Mouse (Mus musculus) heart, adult 11 months (tissue): ENCODE results near the gene Tmem26.

Experiments
- DNase-seq: peaks from one replicate; pipeline ENCODE4 v3.0.0; 2022

Tmem26 gene

DNA sequence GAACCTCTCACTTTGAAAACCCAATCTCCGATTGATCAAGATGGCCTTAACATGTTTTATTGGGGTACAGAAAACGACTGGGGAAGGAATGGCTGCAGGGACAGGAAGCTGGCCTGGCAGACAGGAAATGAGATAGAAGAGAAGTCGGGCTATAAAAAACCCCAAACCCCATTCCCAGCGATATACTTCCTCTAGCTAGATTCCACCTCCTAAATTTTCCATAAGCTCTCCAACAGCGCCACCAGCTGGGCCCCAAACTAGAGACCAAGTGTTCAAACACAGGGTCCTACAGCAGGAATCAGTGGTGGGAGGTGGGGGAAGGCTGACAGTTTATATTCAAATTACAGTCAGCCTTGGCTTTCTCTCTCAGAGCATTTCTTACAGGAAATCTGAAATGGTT, 35.8 kb downstream of the Tmem26 start:
- peak; percentile 89 for DNase-seq

DNA sequence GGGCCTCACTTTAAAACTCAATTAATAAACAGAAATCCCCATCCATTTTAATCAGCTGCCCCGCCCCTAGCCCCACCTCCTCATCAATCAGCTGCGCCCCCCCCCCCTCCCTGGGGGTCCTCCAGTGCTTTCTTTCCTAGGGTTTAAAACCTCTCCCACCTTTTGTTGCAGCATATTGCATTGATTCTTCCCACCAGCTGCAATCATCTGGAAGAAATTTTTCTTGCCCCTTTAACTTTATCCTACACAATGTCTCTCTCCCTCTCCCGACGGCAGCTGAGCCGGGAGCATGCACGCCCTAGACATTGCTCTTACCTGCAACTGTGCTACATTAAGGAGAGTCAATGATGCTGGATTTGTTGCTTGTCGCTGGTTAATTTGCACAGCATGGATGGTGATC, 36.3 kb downstream of the Tmem26 start:
- DNase-seq: no peak

DNA sequence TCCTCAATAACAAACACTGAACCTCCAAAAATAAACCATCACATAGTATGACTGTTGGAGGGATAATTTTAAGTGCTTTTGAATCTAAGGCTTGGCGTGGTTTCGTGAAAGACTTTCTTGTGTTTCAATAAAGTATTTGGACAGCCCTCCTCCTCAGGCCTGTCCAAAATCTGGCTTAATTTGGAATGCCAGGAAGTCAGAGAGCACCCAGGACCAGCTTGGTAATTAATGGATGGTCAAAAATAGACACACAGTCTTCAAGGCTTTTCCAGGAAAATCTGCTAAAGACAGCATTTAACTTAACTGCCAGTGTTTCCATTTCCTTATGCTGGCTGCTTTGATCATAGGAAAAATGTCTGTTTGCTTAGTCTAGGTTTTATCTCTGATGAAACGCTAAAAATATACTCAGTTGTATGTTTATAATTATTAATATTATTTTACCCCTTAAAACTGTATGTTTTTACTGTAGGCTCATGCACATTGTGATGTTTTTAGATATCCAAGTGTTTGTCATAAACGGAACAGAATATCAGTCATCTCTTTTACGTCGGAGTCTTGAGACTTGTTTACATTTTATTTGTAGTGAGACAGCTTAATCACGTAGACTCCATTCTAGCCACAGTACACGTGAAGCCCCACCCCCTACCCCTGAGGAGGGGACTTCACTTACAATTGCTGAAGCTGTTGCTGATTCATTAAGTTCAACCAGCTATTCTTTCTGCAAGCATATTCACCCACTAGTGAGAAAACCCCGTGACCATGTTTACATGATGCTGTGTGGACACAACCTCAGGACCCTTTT, 57.8 kb downstream of the Tmem26 start:
- no peak for DNase-seq

DNA sequence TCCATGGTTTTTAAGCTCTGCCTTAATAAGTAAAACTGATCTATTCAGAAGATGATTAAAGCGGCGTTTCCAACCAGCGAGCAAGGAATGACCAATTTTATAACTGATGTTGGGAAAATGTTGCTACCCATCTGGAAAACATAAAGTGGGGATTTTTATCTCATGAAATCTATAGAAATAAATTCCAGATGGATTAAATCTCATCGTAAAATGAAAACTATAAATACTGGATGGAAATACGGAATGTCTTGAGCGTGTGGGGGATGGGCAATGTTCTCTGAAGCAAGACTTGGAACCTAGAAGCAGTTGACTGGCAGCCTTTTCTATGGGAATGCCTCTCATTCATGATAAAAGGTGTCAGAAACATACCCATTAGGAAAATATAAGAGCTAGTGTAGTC, 59.3 kb downstream of the Tmem26 start:
- DNase-seq: no peak

DNA sequence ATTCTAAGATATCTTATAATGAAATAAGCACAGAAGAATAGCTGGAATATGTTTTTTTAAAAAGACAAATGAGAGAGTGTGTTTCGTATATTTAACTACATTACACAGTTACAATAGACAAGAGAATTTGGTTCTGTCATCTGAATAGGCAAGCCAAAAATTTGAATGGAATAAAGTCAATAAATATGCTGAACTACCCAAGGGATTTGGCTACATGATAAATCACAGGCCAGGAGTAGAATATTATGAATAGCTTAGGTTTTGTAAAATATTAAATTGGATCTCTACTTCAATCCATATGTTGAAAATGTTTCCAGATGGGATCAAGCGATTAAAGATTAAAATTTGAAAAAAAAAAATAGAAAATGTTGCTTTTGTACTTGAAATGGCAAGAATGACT, 60.4 kb downstream of the Tmem26 start:
- DNase-seq: no peak

DNA sequence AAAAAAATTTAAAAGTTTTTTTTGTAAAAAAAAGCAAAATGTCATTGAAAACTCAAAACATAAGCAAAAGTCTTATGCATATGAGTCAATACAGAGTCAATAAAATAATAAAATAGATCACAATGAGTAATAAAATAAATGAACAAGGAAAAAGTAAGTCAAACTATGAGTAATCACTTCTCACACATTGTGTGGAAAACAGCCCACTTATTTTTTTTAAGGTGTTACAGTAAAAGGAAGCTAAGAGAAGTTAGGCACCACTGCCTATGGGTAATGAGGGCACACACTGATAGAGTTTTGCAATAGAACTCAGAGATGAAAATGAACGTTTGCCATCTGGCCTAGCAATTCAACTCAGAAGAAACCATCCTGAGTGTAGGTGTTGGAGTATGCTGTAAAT, 61.0 kb downstream of the Tmem26 start:
- no peak for DNase-seq

DNA sequence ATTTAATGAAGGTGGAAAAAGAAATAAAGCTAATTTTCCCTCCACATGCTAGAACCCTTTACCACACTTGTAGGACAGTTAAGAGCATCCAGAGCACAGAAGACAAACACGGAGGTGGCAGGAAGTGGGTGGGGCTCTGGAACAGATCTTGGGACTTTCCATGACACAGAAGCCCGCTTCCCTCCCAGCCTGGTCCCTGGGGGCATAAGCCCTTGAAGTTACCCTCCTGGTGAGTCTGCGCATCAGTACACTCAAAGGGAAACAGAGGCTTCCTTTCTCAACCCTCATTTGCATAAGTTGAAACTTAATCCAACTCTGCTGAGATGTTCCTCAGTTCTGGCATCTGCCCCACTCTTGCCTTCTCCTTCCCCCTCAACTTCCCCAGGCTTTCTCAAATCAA, 72.0 kb downstream of the Tmem26 start:
- peak; percentile 98 for DNase-seq

DNA sequence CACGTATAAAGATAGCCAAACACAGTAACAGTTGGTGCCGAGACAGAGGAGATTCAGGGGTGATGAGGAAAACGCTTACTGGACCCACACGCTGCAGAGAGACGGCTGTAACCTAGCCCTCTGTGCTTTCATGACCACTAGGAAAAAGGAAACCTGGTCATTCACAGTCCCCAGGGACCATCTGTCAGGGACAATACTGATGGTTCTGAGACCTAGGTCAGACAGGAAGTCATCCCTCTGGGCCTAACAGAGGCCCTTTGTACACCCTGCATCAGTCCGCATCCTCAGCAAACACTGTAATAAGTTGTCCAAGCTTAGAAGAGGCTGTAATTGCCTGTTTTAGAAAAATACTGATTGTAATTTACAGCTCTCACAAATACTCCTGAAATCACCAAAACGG, 76.4 kb downstream of the Tmem26 start:
- DNase-seq: no peak

DNA sequence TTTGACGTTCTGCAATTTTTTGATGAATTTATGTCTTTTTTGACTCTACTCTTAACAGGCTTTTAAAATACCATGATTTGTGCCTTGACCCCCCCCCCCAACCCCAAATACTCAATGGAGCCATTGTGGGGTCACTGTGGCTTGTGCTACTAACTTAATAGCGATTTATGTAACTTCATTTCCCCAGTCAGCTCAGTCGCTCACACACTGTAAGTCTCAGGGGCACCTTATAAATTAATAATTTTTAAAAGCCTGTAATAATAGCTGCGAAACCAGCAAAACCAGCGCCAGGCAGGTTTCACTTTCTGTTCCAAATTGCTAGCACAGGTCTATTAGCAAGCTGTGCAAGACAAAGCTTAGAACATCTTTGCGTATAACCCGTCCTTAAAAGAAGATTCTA, 76.9 kb downstream of the Tmem26 start:
- DNase-seq: no peak

DNA sequence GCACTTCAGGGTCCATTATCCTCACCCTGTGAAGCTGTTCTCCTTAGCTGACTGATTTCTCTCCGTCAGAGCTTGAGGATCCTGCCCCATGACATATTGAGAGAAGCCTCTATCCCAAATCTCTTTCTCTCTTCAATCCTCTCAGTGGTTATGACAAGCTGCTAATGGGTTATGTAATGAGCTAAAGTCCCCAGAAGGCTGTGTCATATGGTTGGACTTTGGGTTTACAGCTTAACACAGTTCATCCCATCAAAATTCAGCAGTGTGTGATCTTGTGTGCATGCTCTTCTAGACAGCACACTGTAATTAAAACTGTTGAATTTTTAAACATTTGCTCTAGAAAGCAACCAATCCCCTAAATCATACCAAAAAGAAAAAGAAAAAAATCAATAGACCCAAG, 82.9 kb downstream of the Tmem26 start:
- no peak for DNase-seq

DNA sequence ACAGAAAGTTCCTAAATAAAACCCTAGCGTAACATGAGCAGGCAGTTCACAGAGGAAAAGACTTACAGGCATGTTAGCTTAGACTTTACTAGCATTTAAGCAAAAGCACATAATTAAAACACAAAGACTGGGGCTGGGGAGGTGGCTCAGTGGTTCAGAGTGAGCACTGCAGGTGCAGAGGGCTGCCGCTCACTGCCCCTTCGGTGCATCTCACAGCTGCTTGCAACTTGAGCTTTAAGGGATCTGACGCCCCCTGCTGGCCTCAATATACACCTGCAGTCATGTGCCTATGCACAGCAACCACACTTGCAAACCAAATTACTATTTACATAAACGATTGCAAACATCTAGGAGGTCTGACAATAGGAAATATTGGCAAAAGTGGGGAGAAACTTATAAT, 87.5 kb downstream of the Tmem26 start:
- no peak for DNase-seq

DNA sequence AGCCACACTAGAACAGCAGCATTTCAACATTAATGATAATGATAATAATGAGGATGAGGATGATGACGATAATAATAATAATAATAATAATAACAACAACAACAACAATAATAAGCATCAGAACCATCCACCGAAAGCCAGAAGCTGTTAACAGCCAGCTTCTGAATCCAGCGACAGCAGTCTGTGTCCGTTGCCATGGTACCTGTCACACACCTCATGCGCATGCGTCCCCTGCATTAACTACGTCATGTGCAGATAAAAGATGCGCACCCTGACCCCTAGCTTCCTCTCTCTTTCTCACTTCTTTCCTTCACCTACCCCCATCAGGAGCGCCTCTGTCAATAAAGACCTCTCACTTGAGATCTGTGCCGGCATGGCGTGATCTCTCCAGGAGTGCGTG, 89.3 kb downstream of the Tmem26 start:
- no peak for DNase-seq

DNA sequence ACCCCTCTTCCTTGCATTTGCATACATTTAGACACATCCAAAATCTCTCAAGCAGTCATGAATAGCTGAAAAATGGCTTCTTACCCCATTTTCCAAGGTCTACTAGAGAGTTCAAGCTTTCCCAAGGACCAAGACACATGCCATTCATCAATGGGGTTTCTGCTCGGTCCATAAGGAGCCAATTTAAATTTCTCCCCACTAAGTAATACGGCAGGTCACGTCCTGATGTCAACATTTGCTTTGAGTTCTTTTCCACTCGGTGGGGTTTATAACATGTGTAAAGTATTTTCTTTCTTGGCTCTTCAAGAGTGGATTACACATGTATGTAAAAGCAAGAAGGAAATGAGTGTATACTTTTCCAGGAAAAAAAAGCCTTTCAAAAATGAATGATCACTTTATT, 93.8 kb downstream of the Tmem26 start:
- no peak for DNase-seq

DNA sequence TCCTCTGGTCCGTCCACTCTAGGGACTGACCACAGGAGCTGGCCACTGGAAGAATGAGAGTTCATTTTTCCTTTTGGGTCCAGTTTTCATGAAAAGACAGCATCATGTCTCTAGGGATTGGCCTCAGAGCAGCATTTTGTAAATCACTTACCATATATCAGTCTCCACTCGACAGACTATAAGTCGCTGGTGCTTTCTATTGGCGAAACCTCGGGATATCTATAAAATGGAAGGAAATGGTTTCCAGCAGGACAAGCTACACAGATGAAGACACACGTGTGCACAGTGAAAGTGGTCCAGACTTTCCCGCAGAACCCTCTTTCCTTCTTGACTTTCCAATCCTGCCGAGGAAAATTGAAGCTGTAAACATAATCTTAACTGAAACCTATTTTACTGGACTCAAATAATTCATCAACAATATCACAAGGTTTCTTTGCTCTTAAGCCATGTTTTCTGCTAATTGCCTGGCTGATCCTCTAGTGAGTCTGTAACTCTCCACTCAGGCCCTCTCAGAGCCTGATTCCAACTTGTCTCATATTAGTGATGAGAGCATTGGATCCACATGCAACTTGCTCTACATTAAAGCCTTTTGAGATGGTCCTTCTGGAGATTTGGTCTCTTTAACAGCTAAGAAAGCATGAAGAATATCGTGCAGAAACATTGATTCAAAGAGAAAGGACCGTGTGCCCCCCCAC, 94.8 kb downstream of the Tmem26 start:
- DNase-seq: no peak

DNA sequence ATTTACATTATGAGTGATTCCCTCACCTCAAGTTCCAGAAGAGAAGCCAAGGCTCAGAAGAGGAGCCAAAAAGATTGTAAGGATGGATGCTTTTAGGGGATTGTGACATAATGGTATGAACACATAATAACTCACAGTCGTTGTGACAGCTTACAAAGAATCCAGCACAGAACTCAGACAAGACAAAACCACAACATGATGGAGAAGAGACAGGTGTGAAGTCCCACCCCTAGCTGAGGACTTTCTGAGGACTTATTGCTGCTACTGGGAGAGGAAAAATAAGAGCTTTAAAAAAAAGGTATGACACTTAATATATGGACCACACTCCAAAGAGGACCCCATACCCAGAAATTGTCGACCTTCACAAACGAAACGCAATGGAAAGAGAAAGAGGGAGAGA, 101.1 kb downstream of the Tmem26 start:
- DNase-seq: no peak
